Mouse (Mus musculus): Measurements from ENCODE around the gene Pole2.

Gene Pole2

GRCm38 (mm10) chr12:69214393-69214792, 13.6 kb downstream of the Pole2 start:
- in situ Hi-C loops (cut with MboI; ENCODE audit: low pct_unique_long_range_greater_than_20kb in 1 of 2, low sequenced_read_pairs in 2 of 2, unreplicated experiment in 1 of 2) = loop anchor here in 1 of 2 experiments (10.0 kb wide), 2 partner anchors 100 to 140 kb away; partner anchors contain the start of gene Nemf

GRCm38 (mm10) chr12:69213186-69213777, 14.7 kb downstream of the Pole2 start:
- in situ Hi-C loops (cut with MboI; ENCODE audit: low pct_unique_long_range_greater_than_20kb in 1 of 2, low sequenced_read_pairs in 2 of 2, unreplicated experiment in 1 of 2) = loop anchor here in 1 of 2 experiments (10.0 kb wide), 2 partner anchors 102 to 142 kb away; partner anchors contain the start of gene Nemf

- in situ Hi-C loops (cut with MboI; ENCODE audit: low pct_unique_long_range_greater_than_20kb in 1 of 2, low sequenced_read_pairs in 2 of 2, unreplicated experiment in 1 of 2) = loop anchor here in 1 of 2 experiments (10.0 kb wide), 2 partner anchors 104 to 144 kb away; partner anchors contain the start of gene Nemf
These were observed 16.9 kb downstream of the Pole2 start for GRCm38 (mm10) chr12:69211057-69211456.

GRCm38 (mm10) chr12:69210056-69210979, 17.7 kb downstream of the Pole2 start:
- in situ Hi-C loops (cut with MboI; ENCODE audit: low pct_unique_long_range_greater_than_20kb in 1 of 2, low sequenced_read_pairs in 2 of 2, unreplicated experiment in 1 of 2) = loop anchor here in 1 of 2 experiments (10.0 kb wide), 2 partner anchors 104 to 144 kb away; partner anchors contain the start of gene Nemf

GRCm38 (mm10) chr12:69208520-69208919, 19.5 kb downstream of the Pole2 start:
- in situ Hi-C loops (cut with MboI; ENCODE audit: low pct_unique_long_range_greater_than_20kb in 1 of 2, low sequenced_read_pairs in 2 of 2, unreplicated experiment in 1 of 2) = no loop called here

- in situ Hi-C loops (cut with MboI; ENCODE audit: low pct_unique_long_range_greater_than_20kb in 1 of 2, low sequenced_read_pairs in 2 of 2, unreplicated experiment in 1 of 2) = no loop called here
These were observed 20.1 kb downstream of the Pole2 start for GRCm38 (mm10) chr12:69207926-69208325.

GRCm38 (mm10) chr12:69207396-69207795, 20.6 kb downstream of the Pole2 start:
- in situ Hi-C loops (cut with MboI; ENCODE audit: low pct_unique_long_range_greater_than_20kb in 1 of 2, low sequenced_read_pairs in 2 of 2, unreplicated experiment in 1 of 2) = no loop called here

GRCm38 (mm10) chr12:69204052-69204833, 23.8 kb downstream of the Pole2 start, which contains the start of gene Gm49384:
TSS of gene Gm49384 (minus strand) at chr12:69204267.
- in situ Hi-C loops (cut with MboI; ENCODE audit: low pct_unique_long_range_greater_than_20kb in 1 of 2, low sequenced_read_pairs in 2 of 2, unreplicated experiment in 1 of 2) = no loop called here

GRCm38 (mm10) chr12:69198985-69199384, 29.0 kb downstream of the Pole2 start:
- in situ Hi-C loops (cut with MboI; ENCODE audit: low pct_unique_long_range_greater_than_20kb in 1 of 2, low sequenced_read_pairs in 2 of 2, unreplicated experiment in 1 of 2) = no loop called here

GRCm38 (mm10) chr12:69198164-69198535, 29.8 kb downstream of the Pole2 start, which contains the start of gene Dnaaf2:
TSS of gene Dnaaf2 (minus strand) at chr12:69198429.
- in situ Hi-C loops (cut with MboI; ENCODE audit: low pct_unique_long_range_greater_than_20kb in 1 of 2, low sequenced_read_pairs in 2 of 2, unreplicated experiment in 1 of 2) = no loop called here

- in situ Hi-C loops (cut with MboI; ENCODE audit: low pct_unique_long_range_greater_than_20kb in 1 of 2, low sequenced_read_pairs in 2 of 2, unreplicated experiment in 1 of 2) = no loop called here
These were observed 30.4 kb downstream of the Pole2 start for GRCm38 (mm10) chr12:69197378-69198163.

- in situ Hi-C loops (cut with MboI; ENCODE audit: low pct_unique_long_range_greater_than_20kb in 1 of 2, low sequenced_read_pairs in 2 of 2, unreplicated experiment in 1 of 2) = no loop called here
These were observed 31.3 kb downstream of the Pole2 start, which contains the start of gene Gm49383 for GRCm38 (mm10) chr12:69196444-69197377. TSS of gene Gm49383 (minus strand) at chr12:69197104.

- in situ Hi-C loops (cut with MboI; ENCODE audit: low pct_unique_long_range_greater_than_20kb in 1 of 2, low sequenced_read_pairs in 2 of 2, unreplicated experiment in 1 of 2) = no loop called here
These were observed 35.4 kb downstream of the Pole2 start for GRCm38 (mm10) chr12:69192637-69193036.

- in situ Hi-C loops (cut with MboI; ENCODE audit: low pct_unique_long_range_greater_than_20kb in 1 of 2, low sequenced_read_pairs in 2 of 2, unreplicated experiment in 1 of 2) = no loop called here
These were observed 36.6 kb downstream of the Pole2 start for GRCm38 (mm10) chr12:69191396-69191795.

GRCm38 (mm10) chr12:69190522-69190921, 37.5 kb downstream of the Pole2 start:
- in situ Hi-C loops (cut with MboI; ENCODE audit: low pct_unique_long_range_greater_than_20kb in 1 of 2, low sequenced_read_pairs in 2 of 2, unreplicated experiment in 1 of 2) = no loop called here

- in situ Hi-C loops (cut with MboI; ENCODE audit: low pct_unique_long_range_greater_than_20kb in 1 of 2, low sequenced_read_pairs in 2 of 2, unreplicated experiment in 1 of 2) = no loop called here
These were observed 37.9 kb downstream of the Pole2 start for GRCm38 (mm10) chr12:69190074-69190473.

Measured in mouse embryonic stem cell (cell line).